Mouse (Mus musculus) hindbrain, embryonic 16.5 days (tissue): ENCODE results near the gene Fhit. TPM values are rescaled to one million over a fixed set of nuclear protein-coding genes. Genes with fewer than 3 reads are reported as not detected.

Experiments
- ATAC-seq: fragments of 200-750 bp; cut with Nextera tagmentation; 2 replicates; pipeline ENCODE4 v1.8.0; 2017; ENCODE audit warnings: moderate TSS enrichment, moderate library complexity
- H3K27ac ChIP-seq: fragments of 300-500 bp; sonication (generic); 2 replicates; pipeline ENCODE4 v1.5.1; 2014; ENCODE audit warnings: low read depth, mild to moderate bottlenecking, control low read depth, low read length, moderate library complexity
- H3K27me3 ChIP-seq: fragments of 300-500 bp; sonication (generic); replicated peaks from 2 replicates; pipeline ENCODE4 v1.6.1; 2014; ENCODE audit warnings: low read length; ENCODE audit not compliant: control insufficient read depth, insufficient read depth
- H3K36me3 ChIP-seq: fragments of 300-500 bp; sonication (generic); 2 replicates; pipeline ENCODE4 v1.6.1; 2014; ENCODE audit warnings: mild to moderate bottlenecking, low read length, moderate library complexity, mixed read lengths; ENCODE audit not compliant: control insufficient read depth, insufficient read depth
- H3K4me1 ChIP-seq: fragments of 300-500 bp; sonication (generic); 2 replicates; pipeline ENCODE4 v1.6.1; 2014; ENCODE audit warnings: low read depth, low read length; ENCODE audit not compliant: control insufficient read depth, insufficient read depth
- H3K4me2 ChIP-seq: fragments of 300-500 bp; sonication (generic); 2 replicates; pipeline ENCODE4 v1.6.1; 2014; ENCODE audit warnings: mild to moderate bottlenecking, low read length, control low read depth, moderate library complexity
- H3K4me3 ChIP-seq: fragments of 300-500 bp; sonication (generic); 2 replicates; pipeline ENCODE4 v1.5.1; 2014; ENCODE audit warnings: mild to moderate bottlenecking, low read length, control low read depth, moderate library complexity
- H3K9ac ChIP-seq: fragments of 300-500 bp; sonication (generic); 2 replicates; pipeline ENCODE4 v1.6.1; 2014; ENCODE audit warnings: low read depth, mild to moderate bottlenecking, control low read depth, low read length, moderate library complexity
- H3K9me3 ChIP-seq: fragments of 300-500 bp; sonication (generic); 2 replicates; pipeline ENCODE4 v1.6.1; 2014; ENCODE audit warnings: mild to moderate bottlenecking, low read length, moderate library complexity; ENCODE audit not compliant: control insufficient read depth
- WGBS: fragments of 180-500 bp; shearing (Covaris S2); extraction: QIAGEN DNeasy Blood & Tissue Kit; methylation state at CpG from one replicate; pipeline ENCODE4 v1.1.7; 2014; 5-methylcytosine and 5-hydroxymethylcytosine counted together
- polyA plus RNA-seq: library from polyadenylated mRNA; unstranded; fragments of >200 nt; fragmentation: Nextera tagmentation; extraction: Ambion mirVana; gene quantifications from 2 replicates; pipeline ENCODE4 v1.2.1, GENCODE M21; 2015

Fhit gene
- polyA plus RNA-seq, 1 experiment from 2014 or later = 8.5 TPM

- Histone ChIP-seq H3K9ac (0 out of 2 replicates have a peak overlapping the region, but pooled peaks have one; percentile 6), H3K27me3 (no peaks in the 10 kb centered on the region), H3K4me1 (peaks cover 4% of the 10 kb centered on the region), H3K27ac (no peak overlapping the region), H3K4me3 (peak overlapping the region; percentile 14), H3K4me2 (peak overlapping the region; percentile 44), H3K9me3 (no peaks in the 10 kb centered on the region), H3K36me3 (no peaks in the 10 kb centered on the region)
- WGBS = 13% methylated on average over 12 of the region's 14 CpGs
- peak; percentile 83 for ATAC-seq
Observed at GRCm38 (mm10) chr14:10453001-10453861, 708.6 kb downstream of the Fhit start.

GRCm38 (mm10) chr14:10452234-10452633 lies 709.6 kb downstream of the Fhit start:
- no peaks in the 10 kb centered on the region for H3K36me3 ChIP-seq
- H3K4me1 ChIP-seq = peaks cover 4% of the 10 kb centered on the region
- H3K27me3 ChIP-seq = no peaks in the 10 kb centered on the region
- no peak overlapping the region for H3K27ac ChIP-seq
- no peak overlapping the region for H3K4me3 ChIP-seq
- 70% methylated on average over 5 of the region's 5 CpGs for whole genome bisulfite sequencing
- no peaks in the 10 kb centered on the region for H3K9me3 ChIP-seq
- no peak overlapping the region for H3K4me2 ChIP-seq
- no peak for ATAC-seq
- H3K9ac ChIP-seq = no peak overlapping the region

GRCm38 (mm10) chr14:10445360-10445759 lies 716.5 kb downstream of the Fhit start:
- no peak overlapping the region for H3K4me3 ChIP-seq
- H3K27me3 ChIP-seq = no peaks in the 10 kb centered on the region
- H3K9ac ChIP-seq = no peak overlapping the region
- no peak for ATAC-seq
- no peak overlapping the region for H3K27ac ChIP-seq
- no peaks in the 10 kb centered on the region for H3K9me3 ChIP-seq
- no peaks in the 10 kb centered on the region for H3K4me1 ChIP-seq
- H3K36me3 ChIP-seq = no peaks in the 10 kb centered on the region
- H3K4me2 ChIP-seq = no peak overlapping the region

GRCm38 (mm10) chr14:10439007-10439749 lies 722.7 kb downstream of the Fhit start:
- 57% methylated on average over 1 of the region's 1 CpGs for WGBS
- Histone ChIP-seq H3K4me1 (no peaks in the 10 kb centered on the region), H3K27ac (no peak overlapping the region), H3K36me3 (no peaks in the 10 kb centered on the region), H3K27me3 (no peaks in the 10 kb centered on the region), H3K9ac (no peak overlapping the region), H3K9me3 (no peaks in the 10 kb centered on the region), H3K4me3 (no peak overlapping the region), H3K4me2 (no peak overlapping the region)
- ATAC-seq = no peak

GRCm38 (mm10) chr14:10436193-10436592 lies 725.6 kb downstream of the Fhit start:
- Histone ChIP-seq H3K4me2 (no peak overlapping the region), H3K9me3 (no peaks in the 10 kb centered on the region), H3K27me3 (no peaks in the 10 kb centered on the region), H3K4me1 (no peaks in the 10 kb centered on the region), H3K36me3 (no peaks in the 10 kb centered on the region), H3K9ac (no peak overlapping the region), H3K4me3 (no peak overlapping the region), H3K27ac (no peak overlapping the region)
- WGBS = 100% methylated on average over 1 of the region's 1 CpGs
- no peak for ATAC-seq

GRCm38 (mm10) chr14:10432502-10432901 lies 729.3 kb downstream of the Fhit start:
- H3K4me3 ChIP-seq = no peak overlapping the region

GRCm38 (mm10) chr14:10430396-10431000 lies 731.3 kb downstream of the Fhit start:
- Histone ChIP-seq H3K4me2 (no peak overlapping the region), H3K36me3 (no peaks in the 10 kb centered on the region), H3K27me3 (no peaks in the 10 kb centered on the region), H3K9me3 (no peaks in the 10 kb centered on the region), H3K4me1 (no peaks in the 10 kb centered on the region), H3K27ac (no peak overlapping the region), H3K9ac (no peak overlapping the region), H3K4me3 (no peak overlapping the region)
- no peak for ATAC-seq
- WGBS = 92% methylated on average over 3 of the region's 3 CpGs

More at GRCm38 (mm10) chr14:10432502-10432901, 729.3 kb downstream of the Fhit start:
- no peak overlapping the region for H3K27ac ChIP-seq
- H3K4me1 ChIP-seq = no peaks in the 10 kb centered on the region
- H3K9me3 ChIP-seq = no peaks in the 10 kb centered on the region
- 83% methylated on average over 2 of the region's 2 CpGs for WGBS
- no peak overlapping the region for H3K4me2 ChIP-seq
- ATAC-seq = no peak
- H3K27me3 ChIP-seq = no peaks in the 10 kb centered on the region
- no peaks in the 10 kb centered on the region for H3K36me3 ChIP-seq
- no peak overlapping the region for H3K9ac ChIP-seq

- H3K4me3 ChIP-seq = no peak overlapping the region
- H3K9ac ChIP-seq = no peak overlapping the region
- no peaks in the 10 kb centered on the region for H3K4me1 ChIP-seq
- no peaks in the 10 kb centered on the region for H3K36me3 ChIP-seq
- H3K9me3 ChIP-seq = no peaks in the 10 kb centered on the region
- no peak overlapping the region for H3K27ac ChIP-seq
- ATAC-seq = no peak
- no peaks in the 10 kb centered on the region for H3K27me3 ChIP-seq
- no peak overlapping the region for H3K4me2 ChIP-seq
- WGBS = 16% methylated on average over 3 of the region's 3 CpGs
Observed at GRCm38 (mm10) chr14:10423499-10423898, 738.3 kb downstream of the Fhit start.

- 74% methylated on average over 1 of the region's 1 CpGs for WGBS
- Histone ChIP-seq H3K9ac (no peak overlapping the region), H3K9me3 (no peaks in the 10 kb centered on the region), H3K27me3 (no peaks in the 10 kb centered on the region), H3K4me2 (no peak overlapping the region), H3K36me3 (no peaks in the 10 kb centered on the region), H3K4me3 (no peak overlapping the region), H3K4me1 (no peaks in the 10 kb centered on the region), H3K27ac (no peak overlapping the region)
- ATAC-seq = no peak
Observed at GRCm38 (mm10) chr14:10422261-10422660, 739.6 kb downstream of the Fhit start.
